Mouse (Mus musculus): Measurements from ENCODE around the gene Creb3l1. TPM values are rescaled to one million over a fixed set of nuclear protein-coding genes. Genes with fewer than 3 reads are reported as not detected.
A peak's percentile ranks its signal among the peaks of the same experiment; 100 is the strongest.

The Creb3l1 gene
- total RNA-seq, 2 experiments from 2014 or later = 2.6 to 2.8 TPM

- DNase-seq (ENCODE audit: low spot score in 2 of 2) = no peak
- intact Hi-C loops (cut with DNase I) = no loop called here
Measured at GRCm38 (mm10) chr2:92008623-92009404, 15.5 kb downstream of the Creb3l1 start.

GRCm38 (mm10) chr2:92007933-92008622 lies 16.2 kb downstream of the Creb3l1 start:
- intact Hi-C loops (cut with DNase I) = loop anchor here (1.0 to 2.0 kb wide), 2 partner anchors 50 to 175 kb away; no protein-coding TSS in a partner anchor
- peak; percentile 96 for DNase-seq (ENCODE audit: low spot score in 2 of 2)

GRCm38 (mm10) chr2:92006983-92007921 lies 17.1 kb downstream of the Creb3l1 start:
- intact Hi-C loops (cut with DNase I) = loop anchor here (1.0 to 2.0 kb wide), 2 partner anchors 51 to 176 kb away; no protein-coding TSS in a partner anchor

GRCm38 (mm10) chr2:92006491-92006890 lies 17.8 kb downstream of the Creb3l1 start:
- DNase-seq (ENCODE audit: low spot score in 2 of 2) = no peak
- intact Hi-C loops (cut with DNase I) = loop anchor here (2.0 kb wide), 1 partner anchor 176 kb away; no protein-coding TSS in a partner anchor

More at GRCm38 (mm10) chr2:92006983-92007921, 17.1 kb downstream of the Creb3l1 start:
- DNase-seq (ENCODE audit: low spot score in 2 of 2) = peak; percentile 36 to 42

GRCm38 (mm10) chr2:92004617-92005016 lies 19.7 kb downstream of the Creb3l1 start:
- no peak for DNase-seq (ENCODE audit: low spot score in 2 of 2)
- intact Hi-C loops (cut with DNase I) = no loop called here

- intact Hi-C loops (cut with DNase I) = no loop called here
- DNase-seq (ENCODE audit: low spot score in 2 of 2) = no peak
Measured at GRCm38 (mm10) chr2:91997905-91998608, 26.2 kb downstream of the Creb3l1 start.

GRCm38 (mm10) chr2:91996006-91996405 lies 28.3 kb downstream of the Creb3l1 start:
- intact Hi-C loops (cut with DNase I) = no loop called here
- no peak for DNase-seq (ENCODE audit: low spot score in 2 of 2)

GRCm38 (mm10) chr2:91993409-91993808 lies 30.9 kb downstream of the Creb3l1 start:
- intact Hi-C loops (cut with DNase I) = no loop called here
- no peak for DNase-seq (ENCODE audit: low spot score in 2 of 2)

GRCm38 (mm10) chr2:91989750-91990149 lies 34.6 kb downstream of the Creb3l1 start:
- no peak for DNase-seq (ENCODE audit: low spot score in 2 of 2)
- intact Hi-C loops (cut with DNase I) = loop anchor here (5.0 to 10.0 kb wide), 2 partner anchors 343 to 445 kb away; partner anchors contain the start of gene Cry2

- DNase-seq (ENCODE audit: low spot score in 2 of 2) = peak; percentile 70 to 84
- intact Hi-C loops (cut with DNase I) = loop anchor here (1.0 to 10.0 kb wide), 3 partner anchors 71 to 447 kb away; partner anchors contain the start of gene Cry2
Measured at GRCm38 (mm10) chr2:91987542-91987941, 36.8 kb downstream of the Creb3l1 start.

GRCm38 (mm10) chr2:91986071-91986470 lies 38.2 kb downstream of the Creb3l1 start:
- no peak for DNase-seq (ENCODE audit: low spot score in 2 of 2)
- intact Hi-C loops (cut with DNase I) = loop anchor here (5.0 to 10.0 kb wide), 2 partner anchors 346 to 449 kb away; partner anchors contain the start of gene Cry2

GRCm38 (mm10) chr2:91984906-91985525 lies 39.3 kb downstream of the Creb3l1 start:
- no peak for DNase-seq (ENCODE audit: low spot score in 2 of 2)
- intact Hi-C loops (cut with DNase I) = loop anchor here (5.0 to 10.0 kb wide), 2 partner anchors 347 to 450 kb away; partner anchors contain the start of gene Cry2

GRCm38 (mm10) chr2:91984439-91984838 lies 39.9 kb downstream of the Creb3l1 start:
- intact Hi-C loops (cut with DNase I) = loop anchor here (10.0 kb wide), 1 partner anchor 450 kb away; the partner anchor contains the start of gene Cry2
- DNase-seq (ENCODE audit: low spot score in 2 of 2) = no peak

- no peak for DNase-seq (ENCODE audit: low spot score in 2 of 2)
- intact Hi-C loops (cut with DNase I) = loop anchor here (10.0 kb wide), 1 partner anchor 454 kb away; the partner anchor contains the start of gene Cry2
Measured at GRCm38 (mm10) chr2:91980830-91981229, 43.5 kb downstream of the Creb3l1 start.

- intact Hi-C loops (cut with DNase I) = loop anchor here (10.0 kb wide), 1 partner anchor 455 kb away; the partner anchor contains the start of gene Cry2
- no peak for DNase-seq (ENCODE audit: low spot score in 2 of 2)
Measured at GRCm38 (mm10) chr2:91980245-91980644, 44.1 kb downstream of the Creb3l1 start.

- intact Hi-C loops (cut with DNase I) = loop anchor here (5.0 kb wide), 1 partner anchor 36 kb away; no protein-coding TSS in a partner anchor
Measured at GRCm38 (mm10) chr2:91978547-91978946, 45.8 kb downstream of the Creb3l1 start.

GRCm38 (mm10) chr2:91977960-91978359 lies 46.3 kb downstream of the Creb3l1 start:
- DNase-seq (ENCODE audit: low spot score in 2 of 2) = no peak
- intact Hi-C loops (cut with DNase I) = loop anchor here (5.0 kb wide), 1 partner anchor 36 kb away; no protein-coding TSS in a partner anchor

More at GRCm38 (mm10) chr2:91978547-91978946, 45.8 kb downstream of the Creb3l1 start:
- no peak for DNase-seq (ENCODE audit: low spot score in 2 of 2)

All from left cerebral cortex, postnatal 36 days (tissue).